Mouse (Mus musculus) heart, adult 2 months (tissue): ENCODE measurements around the gene Tap2.

ENCODE experiments used
- EP300 ChIP-seq: fragments of 200-500 bp; IDR thresholded peaks from 2 replicates; pipeline ENCODE4 v1.6.1; 2011; ENCODE audit warnings: low read depth, low read length, control low read depth; ENCODE audit not compliant: insufficient read depth
- POLR2A ChIP-seq: fragments of 200-500 bp; IDR thresholded peaks from 2 replicates; pipeline ENCODE4 v1.6.1; 2011; ENCODE audit warnings: mild to moderate bottlenecking, low read depth, low read length, control low read depth; ENCODE audit not compliant: insufficient read depth

DNA sequence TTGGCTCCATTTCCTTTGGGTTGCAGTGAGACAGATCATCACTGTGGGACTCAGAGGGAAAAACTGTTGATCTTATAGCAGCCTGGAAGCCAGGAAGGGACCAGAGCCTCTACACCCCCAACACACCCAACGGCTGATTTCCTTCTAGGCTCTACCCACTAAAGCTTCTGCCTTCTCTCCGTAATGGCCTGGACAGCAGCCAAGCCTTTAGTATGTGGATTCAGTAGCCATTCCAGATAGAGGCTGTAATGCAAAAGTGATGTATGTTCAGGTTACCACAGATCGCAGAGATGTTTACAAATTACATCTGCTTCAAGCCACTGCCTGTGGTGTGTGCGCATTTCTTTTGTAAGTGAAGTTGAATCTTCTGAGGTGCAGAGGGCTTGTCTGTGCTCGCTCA is 57.2 kb downstream of the Tap2 start:
- TF ChIP-seq POLR2A: no peak
- TF ChIP-seq EP300: no peak
